Mouse (Mus musculus): ENCODE data around the gene Onecut1. TPM values are rescaled to one million over a fixed set of nuclear protein-coding genes. Genes with fewer than 3 reads are reported as not detected.

The Onecut1 gene
- polyA plus RNA-seq, 1 experiment = 0.06 TPM

DNA sequence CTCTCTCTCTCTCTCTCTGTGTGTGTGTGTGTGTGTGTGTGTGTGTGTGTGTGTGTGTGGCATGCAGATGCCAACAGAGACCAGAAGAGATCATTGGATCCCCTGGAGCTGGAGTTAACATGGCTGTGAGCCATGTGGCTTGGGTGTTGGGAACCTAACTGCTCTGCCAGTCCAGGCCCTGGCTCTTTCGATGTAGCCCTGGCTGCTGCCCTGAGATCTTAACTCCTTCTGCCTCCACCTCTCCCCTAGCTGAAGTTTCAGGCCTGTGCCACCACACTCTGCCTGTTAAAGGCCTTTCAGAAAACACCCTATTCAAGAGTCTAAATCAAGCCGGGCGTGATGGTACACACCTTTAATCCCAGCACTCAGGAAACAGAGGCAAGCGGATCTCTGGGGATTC, 49.7 kb downstream of the Onecut1 start:
- Histone ChIP-seq H3K4me1 (ENCODE audit: control insufficient read depth, insufficient read depth, insufficient read length) (peaks cover 7% of the 10 kb centered on the region; the same call in 1 of the 2 replicates), H3K36me3 (ENCODE audit: control insufficient read depth, insufficient read depth, low read length) (no peaks in the 10 kb centered on the region), H3K27me3 (ENCODE audit: control insufficient read depth, insufficient read depth, low read length) (no peaks in the 10 kb centered on the region), H3K4me3 (ENCODE audit: extremely low read depth, insufficient read depth, insufficient read length) (no peak overlapping the region), H3K27ac (ENCODE audit: insufficient read depth, low read length) (no peak overlapping the region)
- DNase-seq (ENCODE audit: low read depth in 1 of 2, low spot score in 2 of 2) = no peak
- TF ChIP-seq POLR2A (IDR thresholded peaks at IDR 0.05; ENCODE audit: low read depth, low read length) (no peak), CTCF (IDR thresholded peaks at IDR 0.05; ENCODE audit: extremely low read depth, insufficient read depth, insufficient read length, insufficient replicate concordance) (no peak)
- 83% methylated on average over 4 of the region's 4 CpGs for WGBS

GRCm38 (mm10) chr9:74911919-74912318, 50.2 kb downstream of the Onecut1 start:
- Histone ChIP-seq H3K27me3 (ENCODE audit: control insufficient read depth, insufficient read depth, low read length) (no peaks in the 10 kb centered on the region), H3K27ac (ENCODE audit: insufficient read depth, low read length) (no peak overlapping the region), H3K4me3 (ENCODE audit: extremely low read depth, insufficient read depth, insufficient read length) (no peak overlapping the region), H3K4me1 (ENCODE audit: control insufficient read depth, insufficient read depth, insufficient read length) (peaks cover 4% of the 10 kb centered on the region; the same call in 1 of the 2 replicates), H3K36me3 (ENCODE audit: control insufficient read depth, insufficient read depth, low read length) (no peaks in the 10 kb centered on the region)
- DNase-seq (ENCODE audit: low read depth in 1 of 2, low spot score in 2 of 2) = no peak
- TF ChIP-seq CTCF (IDR thresholded peaks at IDR 0.05; ENCODE audit: extremely low read depth, insufficient read depth, insufficient read length, insufficient replicate concordance) = no peak
- 81% methylated on average over 2 of the region's 2 CpGs for WGBS

GRCm38 (mm10) chr9:74912619-74913376, 51.1 kb downstream of the Onecut1 start:
- 68% methylated on average over 19 of the region's 19 CpGs for WGBS
- TF ChIP-seq POLR2A (IDR thresholded peaks at IDR 0.05; ENCODE audit: low read depth, low read length) (no peak), CTCF (IDR thresholded peaks at IDR 0.05; ENCODE audit: extremely low read depth, insufficient read depth, insufficient read length, insufficient replicate concordance) (no peak)
- Histone ChIP-seq H3K36me3 (ENCODE audit: control insufficient read depth, insufficient read depth, low read length) (no peaks in the 10 kb centered on the region), H3K4me1 (ENCODE audit: control insufficient read depth, insufficient read depth, insufficient read length) (no peaks in the 10 kb centered on the region), H3K27ac (ENCODE audit: insufficient read depth, low read length) (no peak overlapping the region), H3K4me3 (ENCODE audit: extremely low read depth, insufficient read depth, insufficient read length) (no peak overlapping the region), H3K27me3 (ENCODE audit: control insufficient read depth, insufficient read depth, low read length) (no peaks in the 10 kb centered on the region)
- DNase-seq (ENCODE audit: low read depth in 1 of 2, low spot score in 2 of 2) = no peak

GRCm38 (mm10) chr9:74915611-74916010, 53.9 kb downstream of the Onecut1 start:
- Histone ChIP-seq H3K4me3 (ENCODE audit: extremely low read depth, insufficient read depth, insufficient read length) (no peak overlapping the region), H3K36me3 (ENCODE audit: control insufficient read depth, insufficient read depth, low read length) (no peaks in the 10 kb centered on the region), H3K27ac (ENCODE audit: insufficient read depth, low read length) (no peak overlapping the region), H3K27me3 (ENCODE audit: control insufficient read depth, insufficient read depth, low read length) (no peaks in the 10 kb centered on the region), H3K4me1 (ENCODE audit: control insufficient read depth, insufficient read depth, insufficient read length) (no peaks in the 10 kb centered on the region)
- TF ChIP-seq CTCF (IDR thresholded peaks at IDR 0.05; ENCODE audit: extremely low read depth, insufficient read depth, insufficient read length, insufficient replicate concordance) (no peak), POLR2A (IDR thresholded peaks at IDR 0.05; ENCODE audit: low read depth, low read length) (no peak)
- 82% methylated on average over 3 of the region's 3 CpGs for WGBS
- DNase-seq (ENCODE audit: low read depth in 1 of 2, low spot score in 2 of 2) = no peak

GRCm38 (mm10) chr9:74920450-74920849, 58.7 kb downstream of the Onecut1 start:
- no peak overlapping the region for H3K4me3 ChIP-seq (ENCODE audit: extremely low read depth, insufficient read depth, insufficient read length)
- no peak overlapping the region for H3K27ac ChIP-seq (ENCODE audit: insufficient read depth, low read length)
- H3K4me1 ChIP-seq (ENCODE audit: control insufficient read depth, insufficient read depth, insufficient read length) = no peaks in the 10 kb centered on the region
- WGBS = 82% methylated on average over 12 of the region's 12 CpGs
- no peaks in the 10 kb centered on the region for H3K36me3 ChIP-seq (ENCODE audit: control insufficient read depth, insufficient read depth, low read length)
- no peak for DNase-seq (ENCODE audit: low read depth in 1 of 2, low spot score in 2 of 2)
- H3K27me3 ChIP-seq (ENCODE audit: control insufficient read depth, insufficient read depth, low read length) = no peaks in the 10 kb centered on the region
- no peak for TF ChIP-seq CTCF (IDR thresholded peaks at IDR 0.05; ENCODE audit: extremely low read depth, insufficient read depth, insufficient read length, insufficient replicate concordance)
- TF ChIP-seq POLR2A (IDR thresholded peaks at IDR 0.05; ENCODE audit: low read depth, low read length) = no peak

- DNase-seq (ENCODE audit: low read depth in 1 of 2, low spot score in 2 of 2) = no peak
- Histone ChIP-seq H3K27ac (ENCODE audit: insufficient read depth, low read length) (no peak overlapping the region), H3K4me3 (ENCODE audit: extremely low read depth, insufficient read depth, insufficient read length) (no peak overlapping the region), H3K36me3 (ENCODE audit: control insufficient read depth, insufficient read depth, low read length) (no peaks in the 10 kb centered on the region), H3K27me3 (ENCODE audit: control insufficient read depth, insufficient read depth, low read length) (no peaks in the 10 kb centered on the region), H3K4me1 (ENCODE audit: control insufficient read depth, insufficient read depth, insufficient read length) (no peaks in the 10 kb centered on the region)
- WGBS = 31% methylated on average over 1 of the region's 1 CpGs
- TF ChIP-seq POLR2A (IDR thresholded peaks at IDR 0.05; ENCODE audit: low read depth, low read length) (no peak), CTCF (IDR thresholded peaks at IDR 0.05; ENCODE audit: extremely low read depth, insufficient read depth, insufficient read length, insufficient replicate concordance) (no peak)
Observed at GRCm38 (mm10) chr9:74921422-74921821, 59.7 kb downstream of the Onecut1 start.

GRCm38 (mm10) chr9:74922884-74923283, 61.2 kb downstream of the Onecut1 start:
- TF ChIP-seq CTCF (IDR thresholded peaks at IDR 0.05; ENCODE audit: extremely low read depth, insufficient read depth, insufficient read length, insufficient replicate concordance) (no peak), POLR2A (IDR thresholded peaks at IDR 0.05; ENCODE audit: low read depth, low read length) (no peak)
- 64% methylated on average over 3 of the region's 3 CpGs for WGBS
- H3K27ac ChIP-seq (ENCODE audit: insufficient read depth, low read length) = no peak overlapping the region
- no peaks in the 10 kb centered on the region for H3K4me1 ChIP-seq (ENCODE audit: control insufficient read depth, insufficient read depth, insufficient read length)
- no peaks in the 10 kb centered on the region for H3K36me3 ChIP-seq (ENCODE audit: control insufficient read depth, insufficient read depth, low read length)
- no peak overlapping the region for H3K4me3 ChIP-seq (ENCODE audit: extremely low read depth, insufficient read depth, insufficient read length)
- DNase-seq (ENCODE audit: low read depth in 1 of 2, low spot score in 2 of 2) = no peak
- no peaks in the 10 kb centered on the region for H3K27me3 ChIP-seq (ENCODE audit: control insufficient read depth, insufficient read depth, low read length)
